Mouse (Mus musculus): Measurements from ENCODE around the gene Olfr1098. TPM values are rescaled to one million over a fixed set of nuclear protein-coding genes. Genes with fewer than 3 reads are reported as not detected.

Olfr1098 gene
- polyA plus RNA-seq (2012; rRNA removed) = not detected in 2 replicates

DNA sequence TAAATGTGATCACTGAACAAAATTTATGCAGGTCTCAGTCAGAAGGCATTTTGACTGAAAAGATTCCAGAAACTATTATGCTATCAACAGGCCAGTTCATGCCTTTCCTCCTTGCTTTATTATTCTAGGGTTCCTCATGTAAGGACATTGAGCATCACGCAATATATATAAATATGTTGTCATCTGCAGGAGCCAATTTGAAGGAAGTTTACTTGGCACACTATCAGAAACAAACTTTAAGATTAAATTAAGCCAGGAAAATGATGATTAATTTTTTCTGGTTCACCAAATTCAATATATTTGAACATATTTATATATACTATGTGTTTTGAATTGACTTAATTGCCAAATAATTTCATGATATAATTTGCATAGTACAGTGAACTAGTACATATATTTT lies at the start of gene Olfr1098:
Gene Olfr1098, minus strand, starts transcription at position 101 of the 400 bp plus-strand sequence.

DNA sequence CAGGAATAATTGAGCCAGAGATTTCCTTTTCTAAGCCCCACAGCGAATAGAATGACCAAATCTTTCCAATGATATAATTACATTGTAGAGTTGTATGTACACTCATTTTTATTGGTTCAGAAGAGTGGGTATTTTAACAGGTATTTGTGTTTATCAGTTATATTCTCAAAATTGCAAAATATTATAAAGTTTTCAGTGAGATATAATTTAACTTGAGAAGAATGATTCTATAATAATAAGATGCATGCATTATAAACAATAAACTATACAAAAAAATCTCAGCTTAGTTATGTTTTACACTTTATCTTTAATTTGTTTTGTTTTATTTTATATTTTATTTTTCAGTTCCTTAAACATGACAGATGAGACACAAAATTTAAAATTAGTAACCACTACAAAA lies 36.2 kb upstream of the Olfr1098 start, which contains the start of gene Olfr1099:
Gene Olfr1099, minus strand, starts transcription at position 101 of the 400 bp plus-strand sequence.

DNA sequence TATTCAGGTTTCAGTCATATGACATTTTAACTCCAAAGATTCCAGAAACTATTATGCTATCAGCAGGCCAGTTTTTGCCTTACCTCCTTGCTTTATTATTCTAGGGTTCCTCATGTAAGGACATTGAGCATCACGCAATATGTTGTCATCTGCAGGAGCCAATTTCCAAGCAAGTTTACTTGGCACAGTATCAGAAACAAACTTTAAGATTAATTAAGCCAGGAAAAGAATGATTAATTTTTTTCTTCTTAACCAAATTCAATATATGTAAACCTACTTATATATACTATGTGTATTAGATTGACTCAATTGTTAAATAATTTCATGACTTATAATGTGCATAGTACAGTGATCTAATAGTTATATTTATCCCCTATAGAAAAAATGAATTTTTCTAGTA lies 32.2 kb downstream of the Olfr1098 start, which contains the start of gene Olfr1097:
Gene Olfr1097, minus strand, starts transcription at position 101 of the 400 bp plus-strand sequence.

DNA sequence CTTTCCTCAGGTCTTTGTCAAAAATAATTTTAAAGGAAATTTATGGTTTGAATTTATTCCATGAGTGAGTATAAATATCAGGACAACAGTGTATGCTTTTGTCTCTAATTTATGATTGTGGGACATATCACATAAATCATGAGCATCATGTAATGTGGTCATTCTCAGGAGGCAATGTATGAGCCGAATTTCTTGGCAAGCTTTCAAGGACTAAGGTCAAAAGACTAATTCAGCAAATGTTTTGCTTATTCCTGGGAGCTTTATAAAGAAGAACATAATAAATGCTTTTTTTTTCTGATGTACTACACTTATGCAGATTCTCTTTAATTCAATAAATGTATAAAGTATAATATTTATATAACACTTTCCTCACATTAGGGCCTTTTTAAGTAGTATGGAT lies 49.6 kb downstream of the Olfr1098 start, which contains the start of gene Gm13723:
Gene Gm13723, minus strand, starts transcription at position 101 of the 400 bp plus-strand sequence.

Other genes starting within 250 kb of the Olfr1098 start
- gene Olfr1086, start 244.5 kb downstream of the Olfr1098 start, polyA plus RNA-seq (2012; rRNA removed) = not detected in 2 replicates
- not detected in 2 replicates for gene Olfr1087, start 226.2 kb downstream of the Olfr1098 start, polyA plus RNA-seq (2012; rRNA removed)
- gene Olfr1089, start 190.8 kb downstream of the Olfr1098 start, polyA plus RNA-seq (2012; rRNA removed) = not detected in 2 replicates
- gene Olfr1090, start 165.6 kb downstream of the Olfr1098 start, polyA plus RNA-seq (2012; rRNA removed) = not detected in 2 replicates
- gene Olfr1093, start 142.1 kb downstream of the Olfr1098 start, polyA plus RNA-seq (2012; rRNA removed) = not detected in 2 replicates
- not detected in 2 replicates for gene Olfr141, start 114.5 kb downstream of the Olfr1098 start, polyA plus RNA-seq (2012; rRNA removed)
- gene Olfr1094, start 99.9 kb downstream of the Olfr1098 start, polyA plus RNA-seq (2012; rRNA removed) = not detected in 2 replicates
- not detected in 2 replicates for gene Olfr1095, start 72.8 kb downstream of the Olfr1098 start, polyA plus RNA-seq (2012; rRNA removed)
- gene Gm13723, start 49.7 kb downstream of the Olfr1098 start, polyA plus RNA-seq (2012; rRNA removed) = not detected in 2 replicates
- gene Olfr1097, start 32.3 kb downstream of the Olfr1098 start, polyA plus RNA-seq (2012; rRNA removed) = not detected in 2 replicates
- gene Olfr1099, start 36.1 kb upstream of the Olfr1098 start, polyA plus RNA-seq (2012; rRNA removed) = not detected in 2 replicates
- not detected in 2 replicates for gene Olfr1100, start 55.4 kb upstream of the Olfr1098 start, polyA plus RNA-seq (2012; rRNA removed)
- gene Olfr1101, start 66.7 kb upstream of the Olfr1098 start, polyA plus RNA-seq (2012; rRNA removed) = not detected in 2 replicates
- not detected in 2 replicates for gene Olfr1102, start 73.9 kb upstream of the Olfr1098 start, polyA plus RNA-seq (2012; rRNA removed)
- gene Olfr1104, start 102.5 kb upstream of the Olfr1098 start, polyA plus RNA-seq (2012; rRNA removed) = not detected in 2 replicates
- gene Olfr1105, start 112.0 kb upstream of the Olfr1098 start, polyA plus RNA-seq (2012; rRNA removed) = not detected in 2 replicates
- gene Olfr1106, start 127.7 kb upstream of the Olfr1098 start, polyA plus RNA-seq (2012; rRNA removed) = not detected in 2 replicates
- not detected in 2 replicates for gene Olfr1107, start 151.3 kb upstream of the Olfr1098 start, polyA plus RNA-seq (2012; rRNA removed)
- not detected in 2 replicates for gene Olfr1109, start 171.5 kb upstream of the Olfr1098 start, polyA plus RNA-seq (2012; rRNA removed)
- gene Olfr259, start 190.0 kb upstream of the Olfr1098 start, polyA plus RNA-seq (2012; rRNA removed) = not detected in 2 replicates
- gene Olfr1110, start 215.8 kb upstream of the Olfr1098 start, polyA plus RNA-seq (2012; rRNA removed) = not detected in 2 replicates
- gene Olfr1111, start 228.1 kb upstream of the Olfr1098 start, polyA plus RNA-seq (2012; rRNA removed) = not detected in 2 replicates